Mouse (Mus musculus) testis, adult 2 months (tissue): Measurements from ENCODE around the gene Olfr1432.
"Not testable (repeated sequence)": the region's sequence is repeated elsewhere in the genome, so short reads cannot be mapped to it uniquely, and the experiment has no call there.

ENCODE experiments used
- CTCF ChIP-seq: fragments of 200-500 bp; IDR thresholded peaks from 2 replicates; pipeline ENCODE4 v1.5.1; 2012; ENCODE audit warnings: low read depth, mild to moderate bottlenecking, inconsistent platforms, low read length, moderate library complexity; ENCODE audit not compliant: control insufficient read depth, insufficient read depth, insufficient replicate concordance
- POLR2A ChIP-seq: fragments of 200-500 bp; IDR thresholded peaks from 2 replicates; pipeline ENCODE4 v1.6.1; 2012; ENCODE audit warnings: low read depth, mild to moderate bottlenecking, inconsistent platforms, low read length, moderate library complexity; ENCODE audit not compliant: control insufficient read depth

GRCm38 (mm10) chr19:12199076-12199475 lies 33.3 kb downstream of the Olfr1432 start:
- TF ChIP-seq POLR2A, CTCF: not testable (repeated sequence)
